Mouse (Mus musculus): Measurements from ENCODE around the gene Lsm2.

GRCm38 (mm10) chr17:35031272-35031671 lies 49.6 kb downstream of the Lsm2 start:
- TF ChIP-seq GATA1 (IDR thresholded peaks at IDR 0.05; ENCODE audit: borderline replicate concordance, low read length) (no peak), FLI1 (IDR thresholded peaks at IDR 0.05; ENCODE audit: low read length) (no peak)

Measured in megakaryocyte, embryonic 14.5 days (primary cell).